8 mouse cellular contexts compared by ENCODE assay signal in genomic region chr5:142810710-142811599, GRCm38 (mm10). TPM values are rescaled to one million over a fixed set of nuclear protein-coding genes. Genes with fewer than 3 reads are reported as not detected.
DNase-seq lines count a peak whose midpoint lies in the region; ATAC-seq and TF ChIP-seq lines count a peak whose summit lies in the region.

No protein-coding gene starts in this region.

- H3K9ac ChIP-seq in embryonic facial prominence, embryonic 15.5 days, result peak overlapping the region; percentile 100
- H3K9ac ChIP-seq in limb, embryonic 12.5 days (replicated peaks), result peak overlapping the region; percentile 100
- H3K9ac ChIP-seq in stomach, postnatal 0 days (ENCODE audit: low read length), result peak overlapping the region; percentile 24

- peak overlapping the region; percentile 73 for H3K4me2 ChIP-seq in embryonic facial prominence, embryonic 15.5 days (replicated peaks)
- peak overlapping the region; percentile 93 for H3K4me2 ChIP-seq in limb, embryonic 12.5 days
- peak overlapping the region; percentile 35 for H3K4me2 ChIP-seq in stomach, postnatal 0 days (replicated peaks; ENCODE audit: low read depth)

- no peaks in the 10 kb centered on the region for H3K9me3 ChIP-seq in embryonic facial prominence, embryonic 15.5 days (replicated peaks)
- H3K9me3 ChIP-seq in limb, embryonic 12.5 days, result no peaks in the 10 kb centered on the region
- H3K9me3 ChIP-seq in stomach, postnatal 0 days (ENCODE audit: control insufficient read depth, low read length), result no peaks in the 10 kb centered on the region

- peaks cover 31% of the 10 kb centered on the region for H3K36me3 ChIP-seq in embryonic facial prominence, embryonic 15.5 days
- H3K36me3 ChIP-seq in limb, embryonic 12.5 days, result peaks cover 87% of the 10 kb centered on the region
- no peaks in the 10 kb centered on the region for H3K36me3 ChIP-seq in stomach, postnatal 0 days (ENCODE audit: control insufficient read depth, insufficient read depth, low read length)

- peak overlapping the region; percentile 58 for H3K27ac ChIP-seq in embryonic facial prominence, embryonic 15.5 days (replicated peaks)
- peak overlapping the region; percentile 78 for H3K27ac ChIP-seq in limb, embryonic 12.5 days
- peak overlapping the region; percentile 56; the same call in 1 of the 2 replicates for H3K27ac ChIP-seq in stomach, postnatal 0 days (replicated peaks)

- no peak for TF ChIP-seq CTCF in stomach, postnatal 0 days (IDR thresholded peaks at IDR 0.05; ENCODE audit: low read depth)

- peak overlapping the region; percentile 91 for H3K4me3 ChIP-seq in embryonic facial prominence, embryonic 15.5 days (replicated peaks)
- peak overlapping the region; percentile 100 for H3K4me3 ChIP-seq in limb, embryonic 12.5 days (replicated peaks)
- no peak overlapping the region for H3K4me3 ChIP-seq in stomach, postnatal 0 days (ENCODE audit: low read depth, low read length)

- TF ChIP-seq EP300 in stomach, postnatal 0 days (optimal IDR thresholded peaks at IDR 0.05), result no peak

- 16% methylated on average over 20 of the region's 20 CpGs for WGBS in embryonic facial prominence, embryonic 15.5 days
- 15% methylated on average over 20 of the region's 20 CpGs for WGBS in limb, embryonic 12.5 days
- 37% methylated on average over 20 of the region's 20 CpGs for WGBS in stomach, postnatal 0 days

- DNase-seq in right cerebral cortex, postnatal 14 days, result peak; percentile 11
- DNase-seq in right cerebral cortex, postnatal 25 days, result no peak
- DNase-seq in stomach, postnatal 0 days (ENCODE audit: low spot score), result no peak
- DNase-seq in urinary bladder, postnatal 36 days (ENCODE audit: low spot score in 2 of 2), result no peak
- no peak for DNase-seq in gastrocnemius, postnatal 4 days (ENCODE audit: low spot score in 2 of 2)
- DNase-seq in right cerebral cortex, postnatal 36 days (ENCODE audit: low spot score in 2 of 2), result no peak

- ATAC-seq in embryonic facial prominence, embryonic 15.5 days (ENCODE audit: insufficient number of reproducible peaks, low FRiP score, low TSS enrichment, low read depth), result no peak
- ATAC-seq in limb, embryonic 12.5 days (ENCODE audit: insufficient number of reproducible peaks, insufficient read depth, low FRiP score, low TSS enrichment, low read depth), result no peak
- no peak for ATAC-seq in stomach, postnatal 0 days (ENCODE audit: low FRiP score, low TSS enrichment)

- H3K4me1 ChIP-seq in embryonic facial prominence, embryonic 15.5 days, result peaks cover 54% of the 10 kb centered on the region
- peaks cover 40% of the 10 kb centered on the region for H3K4me1 ChIP-seq in limb, embryonic 12.5 days (replicated peaks)
- peaks cover 4% of the 10 kb centered on the region for H3K4me1 ChIP-seq in stomach, postnatal 0 days (replicated peaks; ENCODE audit: control insufficient read depth, insufficient read depth)

- H3K27me3 ChIP-seq in embryonic facial prominence, embryonic 15.5 days, result no peaks in the 10 kb centered on the region
- H3K27me3 ChIP-seq in limb, embryonic 12.5 days, result no peaks in the 10 kb centered on the region
- H3K27me3 ChIP-seq in stomach, postnatal 0 days (ENCODE audit: control insufficient read depth, insufficient read depth, low read length), result no peaks in the 10 kb centered on the region

RNA-seq across cellular contexts. Expression of gene Tnrc18, which starts 6.5 kb away (rescaled TPM):
- 39.1 and 43.4 TPM in 2 replicates for polyA plus RNA-seq in embryonic facial prominence, embryonic 15.5 days (2015; fragmentation: Nextera tagmentation; extraction: Ambion mirVana)
- polyA plus RNA-seq in limb, embryonic 12.5 days (2016; fragmentation: Nextera tagmentation; extraction: Ambion mirVana), result 60.9 and 61.2 TPM in 2 replicates
- 12.0 and 12.5 TPM in 2 replicates for polyA plus RNA-seq in stomach, postnatal 0 days (2015; fragmentation: Nextera tagmentation; extraction: Ambion mirVana)
- total RNA-seq in gastrocnemius, postnatal 4 days (2021), result 10 to 100 TPM; 82.2 TPM

Comparison
In these comparisons a context has a peak if more than half of its experiments do, and no peak if none do; other contexts are left out.
1. H3K4me2 ChIP-seq: peak in every context shown above with its lines; median percentile 93 in limb, embryonic 12.5 days; 73 in embryonic facial prominence, embryonic 15.5 days; 35 in stomach, postnatal 0 days.
2. H3K9ac ChIP-seq: peak in every context shown above with its lines; median percentile 100 in embryonic facial prominence, embryonic 15.5 days; 100 in limb, embryonic 12.5 days; 24 in stomach, postnatal 0 days.